18 mouse cellular contexts compared by ENCODE assay signal in the genomic region with DNA sequence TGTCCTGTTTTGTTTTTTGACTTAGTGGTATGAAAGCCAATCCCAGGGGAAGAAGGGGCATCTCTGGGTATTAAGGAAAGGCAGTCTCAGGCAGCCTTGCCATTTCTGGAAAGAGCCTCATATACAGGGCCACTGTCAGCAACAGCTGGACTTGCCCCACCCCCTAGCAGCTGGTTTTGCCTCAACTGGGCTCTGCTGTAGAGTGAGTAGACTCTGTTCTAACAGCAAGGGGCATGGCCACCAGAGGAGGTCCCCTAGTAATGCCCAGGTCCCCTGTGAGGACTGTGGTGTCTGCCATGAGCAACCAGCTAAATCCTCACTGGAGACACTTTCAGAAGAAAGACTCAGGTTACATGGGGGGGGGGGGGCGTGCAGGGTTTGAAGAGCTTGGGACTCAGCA. TPM values are rescaled to one million over a fixed set of nuclear protein-coding genes. Genes with fewer than 3 reads are reported as not detected.
DNase-seq lines count a peak whose midpoint lies in the region; ATAC-seq and TF ChIP-seq lines count a peak whose summit lies in the region.
"Had no signal": no experiment of that assay in that cellular context is flagged by ENCODE, and none has a peak within 500 bp of the region (broad histone marks: within the 10 kb centered on the region; RNA-seq: fewer than 3 reads in every experiment).

No protein-coding gene starts in this region.

- no peak for ATAC-seq in midbrain, embryonic 13.5 days
- ATAC-seq in midbrain, embryonic 15.5 days (replicated peaks) = no peak
- ATAC-seq: activated CD4-positive, CD25-positive, alpha-beta regulatory T cell, adult 4 months had no signal

- peaks cover 11% of the 10 kb centered on the region for H3K36me3 ChIP-seq in midbrain, embryonic 13.5 days
- no peaks in the 10 kb centered on the region for H3K36me3 ChIP-seq in midbrain, embryonic 15.5 days (replicated peaks)
- peaks cover 60% of the 10 kb centered on the region for H3K36me3 ChIP-seq in embryonic facial prominence, embryonic 10.5 days (replicated peaks)
- H3K36me3 ChIP-seq: embryonic facial prominence, embryonic 13.5 days; heart, embryonic 15.5 days had no signal

- no peaks in the 10 kb centered on the region for H3K27me3 ChIP-seq in midbrain, embryonic 13.5 days
- H3K27me3 ChIP-seq in midbrain, embryonic 15.5 days (replicated peaks) = no peaks in the 10 kb centered on the region
- H3K27me3 ChIP-seq in embryonic facial prominence, embryonic 10.5 days (replicated peaks; ENCODE audit: low read depth, poor library complexity, severe bottlenecking) = no peaks in the 10 kb centered on the region
- H3K27me3 ChIP-seq: CH12.LX; forebrain, embryonic 12.5 days; heart, embryonic 15.5 days; Patski had no signal

- TF ChIP-seq CTCF in left cerebral cortex, adult 2 months (IDR thresholded peaks at IDR 0.05) = no peak

- H3K27ac ChIP-seq in left cerebral cortex, adult 2 months = peak overlapping the region; percentile 32; the same call in 1 of the 2 replicates
- peak overlapping the region; percentile 73; the same call in 1 of the 2 replicates for H3K27ac ChIP-seq in midbrain, embryonic 13.5 days
- no peak overlapping the region for H3K27ac ChIP-seq in midbrain, embryonic 15.5 days
- 0 out of 2 replicates have a peak overlapping the region, but pooled peaks have one; percentile 10 for H3K27ac ChIP-seq in embryonic facial prominence, embryonic 10.5 days (replicated peaks)
- H3K27ac ChIP-seq: embryonic facial prominence, embryonic 13.5 days; heart, adult 2 months; heart, embryonic 15.5 days had no signal

- intact Hi-C loops in left cerebral cortex, adult 2 months (cut with DNase I) = no loop called here
- intact Hi-C loops in left cerebral cortex, postnatal 4 days (cut with DNase I) = no loop called here

- H3K4me1 ChIP-seq in midbrain, embryonic 13.5 days (replicated peaks) = peaks cover 89% of the 10 kb centered on the region
- peaks cover 53% of the 10 kb centered on the region for H3K4me1 ChIP-seq in midbrain, embryonic 15.5 days
- peaks cover 75% of the 10 kb centered on the region for H3K4me1 ChIP-seq in embryonic facial prominence, embryonic 10.5 days

- no peak overlapping the region for H3K4me3 ChIP-seq in left cerebral cortex, adult 2 months
- no peak overlapping the region for H3K4me3 ChIP-seq in midbrain, embryonic 13.5 days (replicated peaks)
- H3K4me3 ChIP-seq in midbrain, embryonic 15.5 days = no peak overlapping the region
- no peak overlapping the region for H3K4me3 ChIP-seq in embryonic facial prominence, embryonic 10.5 days
- H3K4me3 ChIP-seq: embryonic facial prominence, embryonic 13.5 days; forebrain, embryonic 12.5 days; heart, adult 2 months; heart, embryonic 15.5 days had no signal

- H3K9me3 ChIP-seq in midbrain, embryonic 13.5 days = no peaks in the 10 kb centered on the region
- no peaks in the 10 kb centered on the region for H3K9me3 ChIP-seq in midbrain, embryonic 15.5 days
- H3K9me3 ChIP-seq in embryonic facial prominence, embryonic 10.5 days = no peaks in the 10 kb centered on the region
- H3K9me3 ChIP-seq: embryonic facial prominence, embryonic 13.5 days; forebrain, embryonic 12.5 days; heart, embryonic 15.5 days had no signal

- no peak overlapping the region for H3K9ac ChIP-seq in midbrain, embryonic 13.5 days (replicated peaks)
- H3K9ac ChIP-seq in midbrain, embryonic 15.5 days = no peak overlapping the region
- H3K9ac ChIP-seq: embryonic facial prominence, embryonic 13.5 days; forebrain, embryonic 12.5 days; heart, embryonic 15.5 days had no signal

- 33% methylated on average over 1 of the region's 1 CpGs for WGBS in midbrain, embryonic 13.5 days
- WGBS in midbrain, embryonic 15.5 days = 73% methylated on average over 1 of the region's 1 CpGs
- WGBS in embryonic facial prominence, embryonic 10.5 days = 58% methylated on average over 1 of the region's 1 CpGs

- DNase-seq in cerebellum, adult 9-11 months = peak; percentile 61
- DNase-seq in cerebellum, postnatal 14 days = no peak
- no peak for DNase-seq in left cerebral cortex, adult 2 months (ENCODE audit: extremely low spot score in 1 of 2, low spot score in 2 of 2)
- no peak for DNase-seq in left cerebral cortex, postnatal 4 days
- DNase-seq in embryonic facial prominence, embryonic 10.5 days (ENCODE audit: low spot score) = no peak
- DNase-seq: adrenal gland, postnatal 14 days; gastrocnemius, postnatal 10 days; heart, adult 2 months; heart, postnatal 14 days had no signal

- H3K4me2 ChIP-seq in midbrain, embryonic 13.5 days (replicated peaks) = no peak overlapping the region
- H3K4me2 ChIP-seq in midbrain, embryonic 15.5 days = no peak overlapping the region
- H3K4me2 ChIP-seq: embryonic facial prominence, embryonic 13.5 days; forebrain, embryonic 12.5 days; heart, embryonic 11.5 days; heart, embryonic 15.5 days had no signal

RNA-seq across cellular contexts. Expression of gene Nkain1, which starts 17.0 kb away (rescaled TPM):
- total RNA-seq in left cerebral cortex, adult 2 months (2021) = 10 to 100 TPM; 28.2 to 29.8 TPM
- total RNA-seq in left cerebral cortex, postnatal 4 days (2021) = 100 to 1,000 TPM; 158 to 164 TPM
- polyA plus RNA-seq in midbrain, embryonic 13.5 days (2015; fragmentation: Nextera tagmentation; extraction: Ambion mirVana) = 8.5 and 14.3 TPM in 2 replicates
- 12.8 and 13.6 TPM in 2 replicates for polyA plus RNA-seq in midbrain, embryonic 15.5 days (2015; fragmentation: Nextera tagmentation; extraction: Ambion mirVana)
- 4.5 and 6.2 TPM in 2 replicates for polyA plus RNA-seq in embryonic facial prominence, embryonic 10.5 days (2016; fragmentation: Nextera tagmentation; extraction: Ambion mirVana)
- polyA plus RNA-seq: activated CD4-positive, CD25-positive, alpha-beta regulatory T cell, adult 4 months had no signal
